7 mouse cellular contexts compared by ENCODE assay signal in the genomic region with DNA sequence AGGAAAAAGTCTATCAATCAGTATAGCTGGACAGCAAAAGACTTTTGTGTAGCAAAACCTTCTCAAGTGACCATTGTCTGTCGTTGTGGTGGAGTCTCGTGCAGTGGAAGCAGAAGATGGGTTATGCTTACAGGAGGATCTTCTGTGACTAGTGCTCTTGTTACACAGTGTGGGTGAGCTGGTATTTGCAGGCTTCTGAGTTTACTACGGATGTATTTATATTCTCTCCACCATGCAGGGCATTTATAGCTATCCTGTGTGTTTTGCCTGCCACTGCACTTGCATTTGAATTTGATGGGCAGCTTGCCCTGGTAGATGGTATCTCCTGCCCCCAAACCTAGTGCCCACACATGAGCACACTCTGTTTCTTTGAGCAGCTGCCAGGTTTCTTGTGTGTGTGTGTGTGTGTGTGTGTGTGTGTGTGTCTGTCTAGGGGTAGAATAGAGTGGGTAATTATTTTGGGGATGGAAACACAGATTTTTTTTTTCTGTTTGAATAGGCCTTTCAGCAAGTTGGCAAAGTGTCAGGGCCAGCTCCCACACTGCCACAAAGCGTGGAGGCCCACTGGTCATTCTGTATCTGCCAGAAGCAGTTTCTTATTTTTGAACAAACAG.
DNase-seq lines count a peak whose midpoint lies in the region; ATAC-seq and TF ChIP-seq lines count a peak whose summit lies in the region.

No protein-coding gene starts in this region.

- WGBS in hindbrain, embryonic 14.5 days, result 38% methylated on average over 4 of the region's 4 CpGs

- peak; percentile 40 for DNase-seq in 416B (ENCODE audit: low read depth)
- DNase-seq in brain, embryonic 14.5 days (ENCODE audit: low read depth), result peak; percentile 94
- peak; percentile 60 for DNase-seq in hindbrain, embryonic 14.5 days (ENCODE audit: low spot score)
- DNase-seq in left cerebral cortex, postnatal 25 days (ENCODE audit: low spot score in 2 of 2), result peak; percentile 44 to 69
- DNase-seq in thymus, postnatal 14 days, result no peak
- no peak for DNase-seq in urinary bladder, postnatal 36 days (ENCODE audit: low spot score in 2 of 2)

- no peaks in the 10 kb centered on the region for H3K36me3 ChIP-seq in hindbrain, embryonic 14.5 days (replicated peaks; ENCODE audit: control insufficient read depth, insufficient read depth)

- H3K9ac ChIP-seq in hindbrain, embryonic 14.5 days, result no peak overlapping the region

- H3K4me3 ChIP-seq in hindbrain, embryonic 14.5 days (replicated peaks; ENCODE audit: low read length), result no peak overlapping the region

- no peak for TF ChIP-seq POLR2A in brain, embryonic 14.5 days (IDR thresholded peaks at IDR 0.05; ENCODE audit: borderline replicate concordance, extremely low read depth, insufficient read depth, insufficient read length, poor library complexity, severe bottlenecking)

- no peak for TF ChIP-seq CTCF in brain, embryonic 14.5 days (IDR thresholded peaks at IDR 0.05; ENCODE audit: borderline replicate concordance, extremely low read depth, insufficient read depth, insufficient read length)

- peaks cover 17% of the 10 kb centered on the region for H3K4me1 ChIP-seq in hindbrain, embryonic 14.5 days (replicated peaks; ENCODE audit: control insufficient read depth, insufficient read depth, low read length)

- intact Hi-C loops in left cerebral cortex, postnatal 25 days (cut with DNase I), result no loop called here

- no peak overlapping the region for H3K4me2 ChIP-seq in hindbrain, embryonic 14.5 days (replicated peaks)

- peak overlapping the region; percentile 66 for H3K27ac ChIP-seq in hindbrain, embryonic 14.5 days

- no peaks in the 10 kb centered on the region for H3K27me3 ChIP-seq in hindbrain, embryonic 14.5 days (ENCODE audit: control insufficient read depth, insufficient read depth, low read length)

- peak; percentile 61; the same call in 1 of the 2 replicates for ATAC-seq in hindbrain, embryonic 14.5 days (ENCODE audit: low FRiP score)
- no peak for ATAC-seq in activated CD4-positive, CD25-positive, alpha-beta regulatory T cell, adult 4 months

- no peaks in the 10 kb centered on the region for H3K9me3 ChIP-seq in hindbrain, embryonic 14.5 days (ENCODE audit: control insufficient read depth, low read length)

Comparison
In these comparisons a context has a peak if more than half of its experiments do, and no peak if none do; other contexts are left out.
1. DNase-seq: peak in 416B (single experiment), brain, embryonic 14.5 days (single experiment), hindbrain, embryonic 14.5 days (single experiment) and left cerebral cortex, postnatal 25 days (2 of 2); none in thymus, postnatal 14 days (single experiment) and urinary bladder, postnatal 36 days (0 of 2).